Mouse (Mus musculus): ENCODE results near the gene Scin.
"Not testable (repeated sequence)": the region's sequence is repeated elsewhere in the genome, so short reads cannot be mapped to it uniquely, and the experiment has no call there.

Gene Scin

DNA sequence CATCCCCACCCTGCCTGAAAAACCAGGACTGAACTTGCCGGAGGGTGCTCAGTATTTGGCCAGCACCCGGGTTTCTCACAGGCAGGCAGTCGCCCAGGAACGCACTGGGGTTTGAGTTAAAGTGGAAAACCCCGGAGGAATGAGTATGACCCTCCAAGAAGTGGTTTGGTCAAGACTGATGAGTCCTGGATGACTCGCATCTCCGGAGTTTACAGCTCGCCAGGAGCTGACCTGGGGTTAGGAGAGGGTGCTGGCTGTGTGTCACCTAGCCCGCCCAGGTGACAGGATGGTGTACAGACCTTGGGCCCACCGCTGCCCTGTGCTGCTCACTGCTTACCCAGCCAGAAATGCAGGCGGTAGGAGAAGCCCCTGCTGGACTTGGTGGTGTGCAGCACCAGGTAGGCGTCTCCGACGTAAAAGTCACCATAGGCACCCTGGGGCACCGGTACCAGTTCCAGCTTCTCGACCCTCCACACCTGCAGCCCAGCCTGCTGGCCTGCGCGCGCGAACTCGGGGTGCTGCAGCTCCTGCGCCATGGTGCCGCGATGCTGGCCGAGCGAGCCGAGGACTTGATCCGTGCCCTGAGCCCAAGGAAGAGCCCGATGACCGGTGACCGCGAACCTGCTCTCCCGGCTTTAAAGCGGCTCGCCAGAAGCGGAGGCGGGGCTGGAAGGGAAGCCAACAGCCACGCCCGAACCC is at the start of gene Scin:
Gene Scin (minus strand): TSS at position 656 of the 699 bp plus-strand sequence.
- DNase-seq (ENCODE audit: low spot score in 2 of 2) = no peak

DNA sequence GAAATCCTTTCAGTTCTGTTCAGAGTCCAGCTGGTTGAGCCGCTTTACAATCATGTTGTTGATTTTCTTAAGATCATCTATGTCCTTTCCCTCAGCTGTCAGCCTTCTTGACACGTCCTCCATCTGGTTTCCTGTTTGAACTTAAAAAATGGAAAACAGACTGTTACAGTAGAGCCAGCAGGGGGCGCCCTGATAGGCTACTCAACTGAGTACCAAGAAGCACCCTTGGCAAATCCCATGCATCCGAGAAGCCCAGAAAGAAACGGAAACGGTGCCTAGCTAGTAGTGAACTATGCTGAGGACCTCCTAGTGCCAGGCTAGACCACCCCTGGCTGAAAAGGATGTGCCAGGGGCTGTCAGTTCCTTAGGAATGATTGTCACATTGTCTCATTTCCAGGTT is 43.1 kb upstream of the Scin start:
- no peak for DNase-seq (ENCODE audit: low spot score in 2 of 2)

DNA sequence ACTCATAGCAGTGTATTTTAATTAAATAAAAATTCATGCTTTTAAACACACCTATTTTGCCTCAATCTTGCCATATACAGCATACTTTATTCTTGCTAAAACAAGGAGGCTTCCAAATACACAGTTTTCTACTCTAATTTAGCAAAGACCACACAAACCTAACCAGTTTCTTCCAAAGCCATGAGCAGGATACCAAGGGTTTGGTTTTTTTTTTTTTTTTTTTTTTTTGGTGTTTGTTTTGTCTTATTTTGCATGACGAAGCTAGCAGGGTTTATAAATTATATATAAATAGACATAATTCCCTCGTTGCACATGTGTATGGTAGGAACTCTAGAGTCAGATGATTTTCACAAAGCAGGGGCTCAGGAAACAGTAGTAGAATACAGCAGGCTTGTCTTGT is 42.1 kb upstream of the Scin start:
- no peak for DNase-seq (ENCODE audit: low spot score in 2 of 2)

DNA sequence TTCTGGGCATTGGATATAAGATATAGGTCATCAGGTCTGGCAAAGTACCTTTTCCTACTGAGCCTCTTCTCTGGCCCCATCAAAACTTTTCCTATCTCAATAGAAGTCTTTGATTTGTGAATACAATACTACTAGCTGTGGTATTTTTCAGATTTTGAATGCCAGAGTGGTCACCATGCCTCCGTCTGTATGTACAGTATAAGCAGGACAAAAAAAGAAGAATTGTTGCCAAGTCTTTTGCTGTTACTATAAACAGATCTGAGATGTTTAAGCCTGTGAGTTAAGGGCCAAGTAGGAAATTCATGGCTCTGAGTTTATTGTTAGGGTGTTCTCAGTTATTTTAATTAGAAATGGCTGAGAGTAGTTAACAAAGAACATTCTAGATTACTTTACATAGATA is 41.1 kb upstream of the Scin start:
- DNase-seq (ENCODE audit: low spot score in 2 of 2) = not testable (repeated sequence)

DNA sequence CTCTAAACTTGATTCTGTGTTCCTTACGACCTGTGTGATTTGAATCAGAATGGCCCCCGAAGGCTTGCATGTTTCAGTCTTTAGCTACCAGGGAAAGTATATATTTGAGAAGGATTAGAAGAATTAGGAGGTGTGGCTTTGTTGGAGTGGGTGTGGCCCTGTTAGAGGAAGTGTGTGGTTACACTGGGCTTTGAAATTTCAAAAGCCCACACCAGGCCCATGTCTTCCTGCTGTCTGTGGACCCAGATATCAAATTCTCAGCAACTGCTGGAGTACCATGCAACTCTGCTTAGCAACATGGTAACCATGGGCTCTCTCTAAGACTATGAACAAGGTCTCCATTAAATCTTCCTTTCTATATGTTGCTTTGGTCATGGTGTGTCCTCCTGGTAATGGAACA is 37.6 kb upstream of the Scin start:
- DNase-seq (ENCODE audit: low spot score in 2 of 2) = no peak

DNA sequence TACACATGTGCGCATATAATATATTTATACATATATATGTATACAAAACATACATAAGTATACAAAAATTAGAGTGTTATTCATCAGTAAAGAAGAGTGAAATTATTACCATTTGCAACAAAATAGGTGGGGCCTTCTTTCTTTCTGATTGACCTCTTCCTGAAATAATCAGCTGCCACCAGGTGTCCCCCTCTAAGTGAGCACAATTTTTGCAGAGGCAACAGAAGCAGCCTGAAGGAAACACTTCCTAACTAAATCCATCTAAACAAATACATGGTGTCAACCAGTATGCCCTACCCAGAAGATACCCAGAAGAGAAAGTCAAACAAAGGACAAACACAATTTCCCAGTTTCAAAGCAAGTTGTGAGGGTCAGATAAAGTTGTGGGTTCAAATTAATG is 35.6 kb upstream of the Scin start:
- no peak for DNase-seq (ENCODE audit: low spot score in 2 of 2)

DNA sequence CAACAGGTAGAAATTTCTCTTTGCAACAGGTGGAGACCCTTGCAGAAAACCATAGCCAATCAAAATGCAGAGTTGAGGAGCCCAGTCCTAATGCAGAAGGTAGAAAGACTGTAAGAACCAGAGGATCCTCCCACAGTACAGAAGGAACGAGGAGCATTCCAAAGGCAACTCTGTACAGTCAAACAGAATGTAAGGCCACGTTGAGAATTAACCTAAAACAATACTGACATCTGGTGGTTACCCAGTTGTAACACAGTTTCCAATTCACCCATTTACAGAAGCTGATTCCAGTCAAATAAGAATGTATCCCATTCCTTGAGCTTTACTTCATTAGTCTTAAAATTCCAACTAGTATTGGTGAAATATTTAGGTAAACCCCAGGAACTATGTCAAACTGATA is 30.6 kb upstream of the Scin start:
- no peak for DNase-seq (ENCODE audit: low spot score in 2 of 2)

DNA sequence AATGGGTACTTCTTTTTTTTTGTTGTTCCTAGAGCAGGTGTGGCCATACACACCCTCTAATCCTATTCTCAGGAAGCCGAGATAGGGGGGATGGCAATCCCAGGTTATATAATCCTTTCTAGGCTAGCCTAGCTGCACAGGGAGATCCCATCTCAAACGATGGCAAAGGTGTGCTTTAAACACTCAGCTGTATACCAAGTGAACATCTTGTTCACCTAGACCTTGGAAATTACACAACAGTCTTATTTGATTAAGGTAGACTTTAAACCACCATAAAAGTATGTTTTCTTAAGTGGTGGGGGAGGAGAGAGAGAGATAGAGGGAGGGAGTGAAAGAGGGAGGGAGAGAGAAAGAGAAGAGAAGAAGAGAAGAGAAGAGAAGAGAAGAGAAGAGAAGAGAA is 26.7 kb upstream of the Scin start:
- no peak for DNase-seq (ENCODE audit: low spot score in 2 of 2)

DNA sequence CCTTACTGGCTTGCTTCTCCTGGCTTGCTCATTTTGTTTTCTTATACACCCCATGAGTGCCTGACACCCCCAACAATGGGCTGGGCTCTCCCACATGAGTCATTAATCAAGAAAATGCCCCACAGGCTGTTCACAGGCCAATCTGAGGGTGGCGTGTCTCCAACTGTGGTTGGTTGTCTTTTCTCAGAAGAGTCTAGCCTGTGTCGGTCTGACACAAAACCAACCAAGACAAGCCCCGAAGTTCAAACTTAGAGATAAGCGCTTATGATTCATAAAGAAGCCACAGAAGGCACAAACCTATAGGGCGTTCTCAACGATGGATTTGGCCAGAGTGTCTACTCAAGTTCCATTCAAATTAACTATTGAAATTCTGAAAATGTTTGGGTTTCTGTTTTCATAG is 20.2 kb upstream of the Scin start:
- DNase-seq (ENCODE audit: low spot score in 2 of 2) = no peak

DNA sequence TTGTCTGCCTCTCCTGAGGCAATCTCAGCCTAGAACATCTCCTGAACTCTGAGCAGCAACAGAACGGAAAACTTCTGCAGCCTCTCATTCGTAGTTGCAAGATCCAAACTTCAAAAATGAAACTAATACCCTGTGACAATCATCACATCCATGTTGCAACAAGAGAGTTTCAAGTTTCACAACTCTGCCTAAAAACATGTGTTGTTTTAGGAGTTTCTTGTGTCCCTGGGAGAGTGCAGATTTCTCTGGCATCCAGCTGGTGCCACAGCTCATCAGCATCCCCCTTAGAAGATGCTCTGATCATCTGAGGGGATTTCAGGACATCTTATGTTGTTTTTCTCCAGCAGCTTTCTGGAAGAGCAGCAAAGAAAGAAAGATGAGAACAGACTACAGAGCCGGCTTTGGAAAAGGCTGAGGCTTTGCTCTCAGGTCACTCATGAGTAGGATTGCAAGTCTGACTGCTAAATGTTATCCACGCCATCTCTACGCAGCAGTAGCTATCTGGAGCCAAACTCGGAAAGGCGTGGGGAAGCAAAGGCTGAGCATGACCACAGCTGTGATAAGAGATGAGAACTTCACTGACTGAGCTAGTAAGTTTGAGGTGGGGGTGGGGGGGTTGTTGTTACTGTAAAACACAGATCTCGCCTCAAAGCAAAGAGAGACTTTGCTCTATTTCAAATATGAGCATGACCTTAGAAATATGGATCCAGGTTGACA is 18.5 kb upstream of the Scin start:
- no peak for DNase-seq (ENCODE audit: low spot score in 2 of 2)

DNA sequence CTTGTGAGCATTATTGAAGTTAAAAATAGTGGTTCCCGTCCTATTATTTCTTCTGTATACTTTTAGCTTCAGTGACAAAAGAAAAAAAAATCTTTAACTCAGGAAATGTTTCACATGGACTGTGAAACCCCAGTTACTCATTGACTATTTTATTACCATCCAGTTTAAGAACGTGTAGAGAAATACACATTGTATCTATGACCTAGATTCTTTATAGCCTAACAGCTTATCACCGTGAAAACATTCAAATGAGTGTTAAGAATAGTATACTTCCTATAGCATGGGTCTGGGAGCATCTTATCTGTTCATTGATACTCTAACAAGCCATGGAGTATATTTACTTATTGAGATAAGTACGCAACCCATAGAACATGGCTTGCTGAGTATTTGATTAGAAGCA is 13.3 kb upstream of the Scin start:
- no peak for DNase-seq (ENCODE audit: low spot score in 2 of 2)

DNA sequence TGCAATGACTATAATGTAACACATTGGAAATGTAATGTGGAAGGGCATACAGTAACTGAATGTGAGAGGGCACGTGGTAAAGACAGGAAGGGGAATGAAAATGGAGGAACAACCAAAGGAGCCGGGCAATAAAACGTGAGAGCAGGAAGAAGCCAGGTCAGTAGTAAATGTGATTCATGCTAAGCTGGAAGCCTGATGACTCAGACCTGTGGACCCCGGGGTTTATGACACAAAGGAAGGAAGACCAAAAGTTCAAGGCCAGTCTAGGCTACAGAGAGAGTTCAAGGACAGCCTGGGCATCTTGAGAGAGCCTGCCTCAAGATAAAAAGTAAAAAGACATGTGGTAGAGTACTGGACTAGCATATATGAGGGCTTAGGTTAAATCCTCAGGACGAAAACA is 12.5 kb upstream of the Scin start:
- no peak for DNase-seq (ENCODE audit: low spot score in 2 of 2)

DNA sequence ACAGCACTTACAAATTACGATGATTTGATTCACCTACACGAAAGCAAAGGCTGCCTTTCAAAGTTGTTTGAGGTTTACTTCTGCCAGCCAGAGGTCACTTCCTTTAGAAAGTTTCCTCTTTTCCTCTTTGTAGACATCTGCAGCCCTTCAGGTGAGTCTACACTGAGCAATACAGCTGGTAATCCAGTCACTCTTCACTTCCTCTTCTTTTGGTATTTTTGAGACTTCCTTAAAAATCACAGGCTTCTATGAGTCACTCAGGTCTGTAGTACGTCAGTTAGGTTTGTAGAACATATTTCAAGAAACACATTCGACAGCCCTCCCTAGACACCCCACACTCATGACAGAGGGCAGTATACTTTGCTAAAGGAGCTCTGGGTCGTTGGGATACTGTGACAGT is 6.7 kb upstream of the Scin start:
- no peak for DNase-seq (ENCODE audit: low spot score in 2 of 2)

DNA sequence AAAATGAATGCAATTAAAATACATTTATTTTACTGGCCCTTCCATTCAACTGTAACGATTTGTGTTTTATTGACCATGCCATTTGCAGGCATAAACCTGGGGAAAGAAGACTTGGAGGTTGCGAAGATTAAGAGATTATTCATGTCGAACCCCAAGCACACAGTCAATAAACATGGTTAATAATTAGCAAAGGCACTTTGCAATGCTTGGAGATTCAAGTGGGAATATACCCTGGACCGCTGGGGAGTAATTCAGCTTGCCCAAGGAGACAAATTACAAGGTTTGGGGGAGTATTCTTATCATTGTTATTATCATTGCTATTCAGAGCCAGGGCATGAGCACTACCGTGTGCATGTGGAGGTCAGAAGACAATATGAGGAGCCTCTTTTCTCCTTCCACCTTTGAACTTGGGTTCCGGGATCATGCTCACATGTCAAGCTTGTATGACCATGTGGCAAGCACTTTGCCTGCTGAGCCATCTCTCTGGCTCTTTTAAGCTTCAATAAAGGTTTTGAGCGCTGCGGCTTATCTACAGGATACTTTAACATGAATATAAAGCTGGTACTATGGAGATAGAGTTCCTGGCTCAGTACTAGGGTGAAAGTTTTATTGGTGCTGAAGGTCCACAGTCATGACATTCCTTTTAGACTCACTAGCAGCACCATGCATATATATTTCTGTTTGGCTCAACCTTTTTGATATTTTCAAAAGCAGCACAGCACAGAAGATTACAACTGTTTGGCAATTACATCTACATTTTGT is 5.6 kb upstream of the Scin start:
- DNase-seq (ENCODE audit: low spot score in 2 of 2) = no peak

DNA sequence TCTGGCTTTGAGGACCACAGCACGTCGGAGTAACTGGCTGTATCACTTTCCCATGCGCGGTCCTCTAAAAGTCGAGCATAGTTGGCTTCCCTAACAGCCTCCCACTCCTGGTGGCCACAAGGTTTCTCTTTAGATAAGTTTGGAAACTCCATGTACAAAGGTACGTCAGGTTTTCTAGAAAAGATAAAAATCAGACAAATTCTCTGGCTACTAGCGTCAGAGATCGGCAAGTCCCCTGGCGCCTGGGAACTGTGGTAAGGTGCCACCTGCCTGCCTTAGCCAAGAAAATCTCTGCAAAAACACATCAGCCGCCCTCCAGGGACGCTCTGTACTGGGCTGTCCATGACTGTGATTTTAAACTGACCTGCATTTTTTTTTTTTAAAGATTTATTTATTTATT is 501 bp upstream of the Scin start:
- no peak for DNase-seq (ENCODE audit: low spot score in 2 of 2)

DNA sequence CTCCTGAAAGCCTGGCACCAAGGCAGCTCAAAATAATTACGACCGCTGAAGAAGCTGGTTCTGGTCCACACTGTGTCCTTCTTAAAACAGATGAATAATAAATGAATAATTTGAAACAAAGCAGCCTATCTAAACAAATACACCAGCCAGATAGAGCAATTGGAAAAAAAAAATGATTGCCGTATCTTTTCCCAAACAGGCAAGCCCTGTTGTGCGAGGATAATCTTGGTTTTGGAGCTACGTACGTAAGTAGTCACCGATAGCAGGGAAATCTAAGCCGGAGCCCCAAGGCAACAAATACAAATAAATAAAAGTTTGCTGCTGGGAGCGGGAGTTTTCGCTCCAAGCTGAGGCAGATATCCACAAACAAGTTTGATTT is 845 bp downstream of the Scin start:
- DNase-seq (ENCODE audit: low spot score in 2 of 2) = no peak

DNA sequence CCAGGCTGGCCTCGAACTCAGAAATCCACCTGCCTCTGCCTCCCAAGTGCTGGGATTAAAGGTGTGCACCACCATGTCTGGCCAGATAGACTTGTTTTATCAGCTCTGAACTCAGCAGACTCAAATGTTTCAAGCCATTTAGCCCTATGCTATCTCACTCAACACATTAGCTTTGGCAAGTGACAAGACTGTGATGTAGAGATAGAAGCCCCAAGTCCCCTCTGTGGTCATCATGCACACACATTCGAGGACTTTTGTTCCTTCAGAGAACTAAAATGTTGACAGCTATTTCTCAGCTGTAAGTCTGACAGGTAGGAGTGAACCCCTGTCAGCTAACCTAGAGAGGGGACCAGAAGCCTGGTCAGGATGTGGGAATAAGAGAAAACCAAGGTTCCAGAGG is 15.2 kb downstream of the Scin start:
- no peak for DNase-seq (ENCODE audit: low spot score in 2 of 2)

DNA sequence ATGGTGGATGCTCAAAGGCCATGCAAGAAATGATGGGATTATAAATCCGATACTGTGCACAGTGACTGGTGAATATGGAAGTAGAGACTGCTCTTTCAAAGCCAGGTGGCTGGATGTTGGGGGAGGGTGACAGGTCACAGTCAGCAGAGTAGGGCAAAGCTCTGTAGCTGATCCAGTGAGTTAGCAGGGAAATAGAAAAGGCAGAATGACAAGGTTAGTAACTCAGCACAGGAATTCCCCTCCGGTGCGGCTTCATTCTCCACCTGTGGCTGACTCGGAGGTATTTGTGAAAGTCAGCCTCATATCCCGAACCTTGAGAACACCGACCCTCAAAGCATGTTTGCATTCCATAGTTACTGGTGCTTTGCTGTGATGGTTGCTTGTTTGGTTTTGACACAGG is 17.0 kb downstream of the Scin start:
- no peak for DNase-seq (ENCODE audit: low spot score in 2 of 2)

DNA sequence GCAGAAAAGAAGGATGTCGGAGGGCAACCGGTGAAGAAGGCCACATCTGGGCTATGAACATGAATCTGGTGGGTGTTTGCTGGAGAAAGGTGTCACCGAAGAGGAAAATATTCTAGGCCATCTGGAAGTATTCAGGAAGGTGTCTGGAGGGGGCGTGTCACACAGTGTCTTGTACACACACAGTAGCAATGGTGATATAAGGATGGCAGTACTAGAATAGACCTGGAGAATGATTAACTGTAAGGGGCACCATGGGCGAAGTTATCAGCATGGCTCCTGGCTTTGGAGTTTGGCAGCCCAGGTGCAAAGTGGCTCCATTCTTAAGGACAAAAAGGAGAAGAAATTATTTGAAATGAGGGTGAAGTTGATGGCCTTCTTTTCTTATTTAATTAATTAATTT is 17.8 kb downstream of the Scin start:
- DNase-seq (ENCODE audit: low spot score in 2 of 2) = no peak

DNA sequence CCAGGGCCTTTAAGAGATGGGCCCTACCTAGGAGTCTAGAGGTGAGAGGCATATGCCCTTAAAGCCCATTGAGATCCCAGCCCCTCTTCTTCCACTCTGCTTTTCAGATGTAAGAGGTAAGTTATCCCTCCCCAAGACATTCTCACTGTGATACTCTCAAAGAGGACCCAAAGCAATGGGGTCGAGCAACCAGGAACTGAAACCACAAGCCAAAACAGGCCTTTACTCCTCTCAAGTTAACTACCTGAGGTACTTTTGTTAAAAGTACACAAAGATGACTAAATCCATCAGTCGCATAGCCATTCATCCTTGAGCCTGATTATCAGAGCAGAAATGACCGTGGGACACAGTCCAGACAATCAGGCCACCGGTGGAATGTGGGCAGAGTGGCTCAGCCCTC is 19.1 kb downstream of the Scin start:
- DNase-seq (ENCODE audit: low spot score in 2 of 2) = no peak

DNA sequence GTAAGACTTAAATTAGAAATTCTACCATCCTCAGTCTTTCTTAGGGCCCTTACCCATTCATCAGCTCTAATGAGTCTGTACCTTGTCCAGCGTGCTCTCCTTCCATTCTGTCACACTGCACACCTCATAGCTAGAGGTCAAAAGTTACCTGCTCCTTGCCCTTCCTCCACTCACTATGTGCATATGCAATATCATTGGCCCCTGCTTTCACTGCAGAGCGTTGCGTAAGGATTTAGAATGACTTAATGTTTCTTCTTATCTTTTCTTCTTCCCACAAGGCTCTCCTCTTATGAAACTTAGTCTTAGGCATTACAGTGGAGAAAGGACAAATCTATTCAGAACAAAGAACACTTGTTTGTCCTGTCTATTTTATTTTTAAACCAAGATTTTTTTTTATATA is 20.0 kb downstream of the Scin start:
- DNase-seq (ENCODE audit: low spot score in 2 of 2) = no peak

DNA sequence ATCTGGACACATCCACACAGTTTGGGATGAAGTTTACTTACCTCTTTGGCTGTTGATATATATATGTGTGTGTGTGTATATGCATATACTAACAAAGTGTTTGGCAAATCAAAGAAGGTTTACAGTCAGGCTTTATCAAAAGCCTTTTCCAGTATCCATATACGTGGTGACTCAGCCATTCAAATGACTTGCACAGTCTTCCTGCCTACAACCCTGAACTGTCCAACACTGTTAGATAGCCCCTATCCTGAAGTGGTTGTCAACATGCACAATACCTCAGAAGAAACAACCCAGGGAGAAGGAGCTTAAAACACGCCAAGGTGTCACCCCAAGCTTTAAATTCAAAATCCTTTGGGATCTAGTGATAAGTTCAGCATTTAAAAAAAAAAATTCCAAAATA is 20.4 kb downstream of the Scin start:
- DNase-seq (ENCODE audit: low spot score in 2 of 2) = no peak

DNA sequence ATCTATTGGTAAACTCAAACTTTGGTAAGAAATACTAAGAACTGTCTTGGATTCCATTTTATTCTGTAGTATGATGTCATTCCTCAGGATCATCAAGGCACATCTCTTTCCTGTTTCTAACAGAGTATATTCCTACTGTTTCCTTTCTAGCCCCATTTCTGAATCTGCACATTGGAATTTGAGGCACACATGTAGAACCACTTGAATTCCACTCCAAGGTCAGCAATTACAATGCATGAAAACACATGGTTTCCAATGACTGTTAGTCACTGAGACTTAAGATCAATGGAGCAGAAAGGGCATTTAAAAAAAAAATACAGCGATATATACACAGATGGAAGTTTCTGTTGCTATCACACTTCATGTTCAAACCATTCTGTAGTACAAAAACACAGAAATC is 24.8 kb downstream of the Scin start:
- no peak for DNase-seq (ENCODE audit: low spot score in 2 of 2)

All from frontal cortex, postnatal 14 days (tissue).